Mouse (Mus musculus) mouse embryonic stem cell (cell line): Measurements from ENCODE around the gene Pim2.
"Not testable (repeated sequence)": the region's sequence is repeated elsewhere in the genome, so short reads cannot be mapped to it uniquely, and the experiment has no call there.

ENCODE experiments used
- in situ Hi-C, 2 experiments: fragments of 300-500 bp; cut with MboI; formaldehyde crosslinking; loops; 1 replicate in 1 of 2; 3 replicates in 1 of 2; pipeline ENCODE4 v1.14.3; 2019 to 2020; ENCODE audit warnings: low sequenced_read_pairs in 2 of 2, low pct_unique_long_range_greater_than_20kb in 1 of 2, mixed read lengths in 1 of 2; ENCODE audit not compliant: unreplicated experiment in 1 of 2

The Pim2 gene

GRCm38 (mm10) chrX:7898880-7899874 is 21.1 kb downstream of the Pim2 start, which contains the start of the genes Pqbp1 and Timm17b:
Pqbp1 (minus strand) TSS chrX:7899269.
Timm17b (plus strand) TSS chrX:7899357.
- in situ Hi-C loops: no loop called here

DNA sequence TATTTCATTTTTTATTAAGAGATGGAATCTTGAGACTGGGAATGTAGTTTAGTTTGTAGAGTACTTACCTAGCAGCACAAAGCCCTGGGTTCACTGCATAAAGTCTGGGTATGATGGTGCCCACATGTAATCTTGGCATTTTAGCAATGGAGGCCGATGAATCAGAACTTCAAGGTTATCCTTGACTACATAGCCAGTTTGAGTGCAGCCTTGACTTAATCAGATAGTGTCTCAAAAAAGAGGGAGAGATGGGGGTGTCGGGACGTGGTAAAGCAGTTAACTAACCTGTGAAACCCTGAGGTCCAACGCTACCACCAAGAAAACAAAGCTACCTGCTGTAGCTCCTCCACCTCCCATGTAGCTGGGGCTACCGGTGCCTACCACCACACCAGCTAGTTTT is 26.4 kb downstream of the Pim2 start:
- in situ Hi-C loops: no loop called here

DNA sequence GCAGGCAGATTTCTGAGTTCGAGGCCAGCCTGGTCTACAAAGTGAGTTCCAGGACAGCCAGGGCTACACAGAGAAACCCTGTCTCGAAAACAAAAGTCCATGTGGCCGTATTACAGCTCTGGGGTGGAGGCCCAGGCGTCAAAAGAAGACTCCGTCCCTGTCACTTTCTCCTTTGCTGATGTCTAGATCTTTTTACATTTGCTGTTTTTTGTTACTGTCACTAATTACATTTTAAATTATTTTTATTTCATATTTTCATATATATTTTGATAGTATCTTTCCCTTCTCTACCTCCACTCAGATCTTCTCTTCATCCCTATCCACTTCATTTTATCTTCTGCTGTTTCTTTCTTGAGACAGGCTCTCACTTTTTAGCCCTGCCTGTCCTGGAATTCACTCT is 29.7 kb downstream of the Pim2 start, which contains the start of gene Gm10491:
Gene Gm10491 (minus strand): TSS at position 101 of the 400 bp plus-strand sequence.
- in situ Hi-C loops: no loop called here

DNA sequence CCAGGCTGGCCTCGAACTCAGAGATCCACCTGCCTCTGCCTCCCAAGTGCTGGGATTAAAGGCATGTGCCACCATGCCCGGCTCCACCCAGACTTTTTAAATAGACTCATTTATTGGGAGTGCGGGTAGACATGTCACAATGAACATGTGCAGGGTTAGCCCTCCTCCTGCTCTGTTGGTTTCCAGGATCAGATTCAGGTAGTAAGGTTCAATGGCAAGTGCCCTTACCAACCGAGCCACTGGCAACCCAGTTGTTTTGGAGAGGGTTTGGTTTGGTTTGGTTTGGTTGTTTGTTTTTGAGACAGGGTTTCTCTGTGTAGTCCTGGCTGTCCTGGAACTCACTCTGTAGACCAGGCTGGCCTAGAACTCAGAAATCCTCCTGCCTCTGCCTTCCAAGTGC is 31.2 kb downstream of the Pim2 start, which contains the start of gene Gm10490:
Gene Gm10490 (plus strand): TSS at position 301 of the 400 bp plus-strand sequence.
- in situ Hi-C loops: not testable (repeated sequence)

- in situ Hi-C loops: loop anchor here (5.0 kb wide), 1 partner anchor 107 kb away; the partner anchor contains the start of gene Glod5 (in 2 of the 2)
Observed at GRCm38 (mm10) chrX:7910473-7910872, 32.4 kb downstream of the Pim2 start.

DNA sequence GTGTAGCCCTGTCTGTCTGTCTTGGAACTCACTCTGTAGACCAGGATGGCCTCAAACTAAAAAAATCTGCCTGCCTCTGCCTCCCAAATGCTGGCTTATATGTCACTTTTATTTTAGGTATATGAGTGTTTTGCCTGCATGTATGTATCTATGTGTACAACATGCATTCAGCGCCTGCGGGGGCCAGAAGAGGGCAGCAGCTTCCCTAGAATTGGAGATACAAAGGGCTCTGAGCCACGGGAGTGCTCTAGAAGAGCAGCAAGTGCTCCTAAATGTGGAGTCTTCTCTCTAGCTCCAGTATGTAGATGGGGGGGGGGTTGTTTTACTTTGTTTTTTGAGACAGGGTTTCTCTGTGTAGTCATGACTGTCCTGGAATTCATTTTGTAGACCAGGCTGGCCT is 37.6 kb downstream of the Pim2 start:
- in situ Hi-C loops: not testable (repeated sequence)

- in situ Hi-C loops: not testable (repeated sequence)
Observed at GRCm38 (mm10) chrX:7917960-7918359, 39.9 kb downstream of the Pim2 start.

- in situ Hi-C loops: loop anchor here in 1 of 2 experiments (10.0 kb wide), 1 partner anchor 185 kb away; no protein-coding TSS in a partner anchor
Observed at GRCm38 (mm10) chrX:7919601-7920383, 41.7 kb downstream of the Pim2 start, which contains the start of gene Pcsk1n. Pcsk1n (plus strand) TSS chrX:7919822.

DNA sequence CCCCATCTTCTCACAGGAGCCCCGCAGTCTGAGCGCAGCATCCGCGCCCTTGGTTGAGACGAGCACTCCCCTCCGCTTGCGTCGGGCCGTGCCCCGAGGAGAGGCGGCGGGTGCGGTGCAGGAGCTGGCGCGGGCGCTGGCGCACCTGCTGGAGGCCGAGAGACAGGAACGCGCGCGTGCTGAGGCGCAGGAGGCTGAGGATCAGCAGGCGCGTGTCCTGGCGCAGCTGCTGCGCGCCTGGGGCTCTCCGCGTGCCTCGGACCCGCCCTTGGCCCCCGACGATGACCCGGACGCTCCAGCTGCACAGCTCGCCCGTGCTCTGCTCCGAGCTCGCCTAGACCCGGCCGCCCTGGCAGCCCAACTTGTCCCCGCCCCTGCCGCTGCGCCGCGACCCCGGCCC is 44.0 kb downstream of the Pim2 start:
- in situ Hi-C loops: loop anchor here in 1 of 2 experiments (10.0 kb wide), 1 partner anchor 183 kb away; no protein-coding TSS in a partner anchor

DNA sequence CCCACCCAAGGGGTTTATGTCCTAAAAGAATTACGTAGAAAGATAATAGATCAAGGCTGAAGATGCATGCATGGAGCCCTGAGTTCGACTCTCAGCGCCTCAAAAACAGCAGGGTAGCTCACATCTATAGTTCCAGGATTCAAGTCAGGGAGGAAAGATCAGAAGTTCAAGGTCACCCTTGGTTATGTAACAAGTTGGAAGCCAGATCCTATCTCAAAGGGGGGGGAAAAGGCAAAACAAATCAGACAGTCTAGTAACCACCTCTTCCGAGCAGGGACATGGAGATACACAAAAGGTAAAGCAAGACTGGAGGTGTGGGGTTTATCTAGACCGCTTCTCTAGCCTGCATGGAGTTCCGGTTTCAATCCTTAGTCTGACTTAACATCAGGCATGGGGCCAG is 48.2 kb downstream of the Pim2 start:
- in situ Hi-C loops: loop anchor here in 1 of 2 experiments (10.0 kb wide), 1 partner anchor 179 kb away; no protein-coding TSS in a partner anchor

DNA sequence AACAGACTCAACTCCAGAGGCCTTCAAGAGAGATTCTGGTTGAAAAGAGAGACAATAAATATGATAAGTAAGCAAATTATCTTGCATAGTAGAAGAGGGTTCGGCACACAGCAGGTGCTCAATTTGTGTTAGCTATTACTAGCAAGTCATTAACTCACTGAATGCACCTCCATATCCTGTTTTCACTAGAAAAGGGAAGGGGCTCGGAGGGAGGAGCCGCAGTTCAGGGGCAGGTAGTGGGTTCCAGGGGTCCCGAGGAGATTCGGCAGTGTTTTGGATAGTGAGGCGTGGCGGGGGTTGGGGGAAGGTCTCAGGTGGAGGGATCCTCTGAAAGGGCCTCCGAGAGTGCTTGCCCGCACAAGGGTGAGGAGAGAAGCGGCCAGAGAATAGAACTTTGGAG is 49.1 kb downstream of the Pim2 start:
- in situ Hi-C loops: loop anchor here in 1 of 2 experiments (10.0 kb wide), 1 partner anchor 178 kb away; no protein-coding TSS in a partner anchor

DNA sequence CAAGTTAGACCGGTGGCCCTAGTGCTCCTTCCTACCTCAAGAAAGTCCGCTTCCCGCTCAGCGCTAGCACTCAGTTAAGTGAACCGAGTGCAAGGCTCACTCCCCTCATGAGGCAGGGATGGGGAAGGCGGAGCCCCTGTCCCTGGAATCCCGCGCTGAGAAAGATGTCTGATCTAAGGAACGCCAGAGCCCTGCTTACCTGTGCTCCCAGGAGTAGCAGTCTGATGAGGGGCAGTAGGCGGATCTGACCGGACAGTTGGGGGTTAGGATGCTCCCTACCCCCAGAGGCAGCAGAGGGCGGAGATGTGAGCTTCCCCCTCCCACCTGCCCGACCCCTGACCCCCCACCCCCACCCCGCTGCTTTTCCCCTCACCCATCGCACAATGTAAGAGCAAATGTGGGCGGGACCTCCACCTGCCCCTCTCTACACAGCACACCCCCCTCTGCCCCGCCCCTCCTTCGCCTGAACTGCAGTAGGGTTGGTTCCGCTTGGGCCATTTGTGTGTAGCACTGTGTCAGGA is 50.3 kb downstream of the Pim2 start, which contains the start of gene Eras:
Gene Eras (minus strand): TSS at position 338 of the 521 bp plus-strand sequence.
- in situ Hi-C loops: loop anchor here in 1 of 2 experiments (10.0 kb wide), 1 partner anchor 176 kb away; no protein-coding TSS in a partner anchor
